Mouse (Mus musculus): ENCODE measurements around the gene Alg5.
A peak's percentile ranks its signal among the peaks of the same experiment; 100 is the strongest.

- peak; percentile 46 for TF ChIP-seq CTCF (IDR thresholded peaks at IDR 0.05; ENCODE audit: low read depth)
- TF ChIP-seq EP300 (IDR thresholded peaks at IDR 0.05; ENCODE audit: low read depth): no peak
These were observed 38.3 kb downstream of the Alg5 start for GRCm38 (mm10) chr3:54773613-54774012.
